Mouse (Mus musculus): ENCODE measurements around the gene Srp68.

Srp68 gene

DNA sequence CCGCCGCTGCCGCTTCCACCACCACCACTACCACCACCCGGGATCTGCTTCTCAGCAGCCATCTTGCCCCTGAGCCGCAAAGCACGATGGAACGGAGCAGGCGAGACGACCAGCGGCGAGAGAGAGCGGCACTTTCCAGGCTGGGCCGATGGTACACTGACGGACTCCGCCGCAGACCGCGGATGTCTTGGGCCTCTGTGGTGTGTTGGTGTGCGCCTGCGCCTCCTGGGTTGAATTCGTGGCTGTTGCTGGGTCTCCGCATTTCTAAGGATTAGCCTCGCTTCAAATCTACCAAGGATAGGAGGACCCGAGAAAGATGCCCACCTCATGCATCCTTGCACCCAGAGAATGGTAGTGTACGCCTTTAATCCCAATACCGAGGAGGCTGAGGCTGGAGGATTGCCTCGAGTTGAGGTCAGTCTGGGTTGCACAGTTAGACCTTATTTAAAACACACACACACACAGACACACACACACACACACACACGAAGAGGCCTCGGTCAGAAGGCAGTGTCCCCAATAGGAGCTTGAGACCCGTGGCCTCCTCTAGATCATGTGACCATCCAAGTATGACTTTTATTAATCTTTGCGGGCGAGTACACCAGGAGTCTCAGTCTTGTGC lies at the start of gene Srp68:
Gene Srp68, minus strand, starts transcription at position 173 of the 622 bp plus-strand sequence.
- DNase-seq (ENCODE audit: low read depth), result peak; percentile 87

DNA sequence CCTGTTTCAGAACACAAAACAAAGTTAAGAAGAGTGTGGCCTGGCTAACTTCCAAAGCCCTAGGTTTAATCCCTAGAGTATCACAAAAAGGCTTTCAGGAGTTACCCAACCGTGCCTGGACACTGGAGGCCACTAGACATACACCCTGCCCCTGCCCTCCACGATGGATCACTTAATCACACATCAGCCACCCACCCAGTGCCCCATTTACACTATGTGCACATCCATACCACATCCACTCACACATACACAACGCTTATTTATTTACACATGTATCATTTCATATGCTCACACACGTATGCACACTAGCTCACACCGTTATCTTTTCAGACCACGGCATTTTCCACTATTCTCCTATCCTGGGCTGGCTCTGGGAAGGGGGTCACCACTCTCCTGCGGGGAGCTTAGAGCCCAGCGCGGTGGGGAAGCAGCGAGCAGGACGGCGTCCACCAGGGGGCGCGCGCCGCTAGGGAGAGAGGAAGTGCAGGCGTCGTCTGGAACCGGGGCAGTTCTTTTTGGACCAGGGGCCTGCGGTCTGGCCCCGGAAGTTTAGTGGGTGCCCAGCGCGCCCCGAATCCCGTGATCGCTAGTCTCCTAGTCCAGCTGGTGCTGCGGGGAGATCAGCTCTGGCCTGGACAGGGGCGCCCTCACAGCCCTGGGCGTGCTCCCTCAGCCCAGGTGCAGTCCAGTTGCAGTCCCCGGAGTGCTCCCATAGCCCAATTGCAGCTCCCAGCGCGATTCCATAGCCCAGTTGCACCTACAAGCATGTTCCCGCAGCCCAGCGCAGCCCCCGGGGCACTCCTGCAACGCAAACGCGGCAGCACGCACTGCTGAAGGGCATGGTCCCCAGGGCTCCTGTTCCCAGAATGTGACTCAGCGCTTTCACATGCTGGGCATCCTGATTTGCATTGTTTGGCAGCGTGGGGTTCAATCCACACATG lies 45.0 kb upstream of the Srp68 start:
- peak; percentile 90 for DNase-seq (ENCODE audit: low read depth)

DNA sequence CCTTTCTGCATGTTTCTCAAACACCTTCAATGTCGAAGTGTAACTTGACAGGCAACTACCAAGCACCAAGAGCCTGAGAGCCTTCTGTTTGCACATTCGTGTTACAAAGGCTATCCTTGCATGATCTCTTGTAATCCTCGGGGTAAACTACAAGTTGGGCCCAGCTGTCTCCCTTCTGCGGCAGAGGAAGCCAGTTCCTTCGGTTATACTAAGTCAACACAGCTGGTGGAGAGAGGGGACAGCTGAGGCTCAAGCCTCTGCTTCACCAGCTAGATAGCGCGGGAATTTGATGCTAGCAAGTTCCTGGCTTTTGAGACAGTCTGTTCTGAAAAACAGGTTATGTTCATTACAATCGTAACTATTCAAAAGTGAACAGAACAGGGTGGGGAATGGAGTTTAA lies 38.3 kb upstream of the Srp68 start:
- DNase-seq (ENCODE audit: low read depth), result no peak

DNA sequence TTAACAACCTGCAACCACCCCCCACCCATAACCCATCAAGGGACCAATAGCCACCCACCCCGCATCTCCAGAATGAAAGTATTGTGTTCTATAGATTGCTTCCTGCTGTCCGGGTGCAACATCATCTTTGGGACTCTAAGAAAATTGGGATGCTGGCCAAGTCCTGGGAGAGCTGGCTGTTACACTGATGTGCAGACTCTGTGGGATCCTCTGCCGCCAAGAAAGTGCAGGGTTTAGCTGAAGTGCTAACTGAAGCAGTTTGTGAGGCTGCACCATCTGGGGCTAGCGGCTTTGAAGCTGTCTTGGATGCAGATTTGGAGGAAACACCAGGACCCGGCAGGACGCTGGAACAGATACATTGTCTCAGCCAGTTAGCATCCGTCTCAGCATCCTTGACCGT lies 37.2 kb upstream of the Srp68 start:
- no peak for DNase-seq (ENCODE audit: low read depth)

DNA sequence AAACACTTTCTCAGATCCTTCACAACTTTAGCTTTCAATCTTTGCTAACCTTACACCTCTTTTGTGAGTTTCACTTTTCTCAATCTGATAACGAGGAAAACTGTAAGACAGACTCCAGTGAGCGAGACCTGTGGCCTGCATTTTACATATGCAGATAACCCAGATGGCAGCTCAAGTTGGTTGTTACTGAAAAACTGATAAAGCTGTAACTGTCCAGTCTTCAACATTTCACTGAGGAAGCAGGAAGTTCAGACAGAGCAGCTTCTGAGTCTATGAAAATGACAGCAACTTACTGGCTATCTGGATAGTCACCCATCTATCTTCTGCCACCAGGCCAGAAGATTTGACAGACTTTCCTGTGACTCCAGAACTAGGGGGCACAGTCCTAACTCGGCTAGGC lies 35.6 kb upstream of the Srp68 start:
- DNase-seq (ENCODE audit: low read depth), result no peak

DNA sequence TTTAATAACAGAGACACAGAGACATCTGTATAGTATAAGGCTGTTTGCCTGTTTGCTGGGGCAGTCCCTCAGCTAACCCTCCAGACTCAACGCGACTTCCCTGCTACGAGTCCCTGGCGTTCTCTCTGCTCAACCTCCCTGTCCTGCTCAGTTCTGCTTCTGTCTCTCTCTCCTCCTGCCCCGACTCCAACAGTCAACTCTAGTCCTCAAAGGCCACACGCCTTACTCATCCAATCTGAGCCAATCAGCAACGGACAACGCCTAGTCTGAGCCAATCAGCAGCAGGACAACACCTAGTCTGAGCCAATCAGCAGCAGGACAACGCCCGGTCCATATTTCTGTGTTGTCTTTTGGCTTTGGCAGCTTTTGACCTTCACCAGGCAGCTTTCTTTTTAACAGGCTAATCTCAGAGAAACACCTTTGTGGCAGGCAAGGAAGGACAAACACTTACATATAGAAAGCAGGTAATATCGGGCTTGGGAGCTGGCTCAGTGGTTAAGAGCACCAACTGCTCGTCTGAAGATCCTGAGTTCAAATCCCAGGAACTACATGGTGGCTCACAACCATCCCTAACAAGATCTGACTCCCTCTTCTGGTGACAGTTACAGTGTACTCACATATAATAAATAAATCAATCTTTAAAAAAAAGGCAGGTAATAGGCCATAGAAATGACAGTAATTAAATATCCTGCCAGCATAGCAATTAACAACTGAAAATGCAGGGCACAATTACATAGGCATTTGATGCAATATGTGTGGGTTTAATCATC lies 33.9 kb upstream of the Srp68 start:
- no peak for DNase-seq (ENCODE audit: low read depth)

DNA sequence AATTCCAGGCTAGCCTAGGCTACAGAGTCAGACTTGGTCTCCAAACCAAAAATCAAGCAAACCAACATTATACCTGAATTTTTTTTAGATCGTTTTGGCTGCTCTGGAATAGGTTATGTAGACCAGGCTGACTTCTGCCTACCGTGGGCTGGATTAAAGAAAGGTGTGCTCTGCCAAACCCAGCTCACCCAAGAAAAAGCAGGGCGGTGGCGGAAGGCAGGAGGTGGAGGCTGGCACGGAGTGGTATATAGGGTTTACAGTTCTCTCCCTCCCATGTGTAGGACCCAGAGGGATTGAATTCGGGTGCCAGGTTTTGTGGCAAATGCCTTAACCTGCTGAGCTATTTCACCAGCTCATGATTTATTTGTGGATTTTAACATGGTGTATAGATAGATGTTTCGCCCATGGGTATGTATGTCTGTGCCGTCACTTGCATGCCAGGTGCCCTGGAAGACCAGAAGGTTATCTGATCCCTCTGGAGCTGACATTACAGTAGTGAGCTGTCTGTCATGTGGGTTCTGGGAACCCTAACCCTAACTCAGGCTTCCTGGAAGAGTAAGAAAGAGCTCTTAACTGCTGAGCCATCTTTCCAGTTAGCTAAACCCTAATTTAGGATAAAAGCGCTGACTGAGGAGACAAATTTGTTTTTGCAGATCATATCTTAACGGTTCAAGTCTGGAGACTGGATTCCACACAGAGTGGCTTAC lies 33.2 kb upstream of the Srp68 start, which contains the start of gene Exoc7:
Gene Exoc7, minus strand, starts transcription at position 215 of the 707 bp plus-strand sequence.
- peak; percentile 24 for DNase-seq (ENCODE audit: low read depth)

DNA sequence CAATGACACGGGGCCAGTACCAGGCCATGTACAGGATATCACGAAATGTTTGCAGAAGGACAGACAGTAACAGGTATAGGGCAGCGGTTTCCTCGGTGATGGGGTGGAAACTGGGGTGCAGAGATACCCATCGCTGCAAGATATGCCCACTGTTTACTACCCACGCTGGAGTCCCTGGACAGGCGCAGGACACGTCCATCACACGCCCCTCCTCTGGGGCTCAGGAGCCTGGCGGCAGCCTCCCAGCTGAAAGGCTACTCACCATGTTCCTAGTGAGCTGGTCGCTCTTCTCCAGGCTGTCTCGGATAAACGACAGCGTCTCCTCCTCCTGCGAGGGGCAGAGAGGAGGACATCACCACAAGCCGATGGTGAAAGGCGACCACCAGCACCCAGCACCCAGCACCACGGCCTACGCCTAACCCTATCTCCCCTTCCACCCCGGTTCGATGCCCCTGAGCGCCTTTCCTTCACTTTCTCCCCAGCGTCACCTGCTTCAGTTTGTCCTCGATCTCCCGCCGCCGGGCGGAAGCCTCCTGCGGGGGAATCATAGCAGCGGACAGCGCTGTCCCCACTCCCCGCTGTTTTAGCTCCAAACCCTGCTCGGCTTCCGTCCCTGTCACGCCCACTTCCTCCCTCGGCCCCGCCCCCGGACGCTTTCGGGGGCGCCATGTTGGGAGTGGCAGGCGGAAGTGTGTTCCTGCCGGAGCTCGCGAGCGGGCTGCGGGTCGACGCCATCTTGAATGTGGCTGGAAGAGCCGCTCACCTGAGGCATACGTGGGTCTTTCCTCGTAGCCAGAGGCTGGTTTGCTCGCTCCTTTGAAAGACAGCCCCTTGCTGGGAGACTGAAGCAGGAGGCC lies 32.3 kb upstream of the Srp68 start:
- peak; percentile 96 for DNase-seq (ENCODE audit: low read depth)

DNA sequence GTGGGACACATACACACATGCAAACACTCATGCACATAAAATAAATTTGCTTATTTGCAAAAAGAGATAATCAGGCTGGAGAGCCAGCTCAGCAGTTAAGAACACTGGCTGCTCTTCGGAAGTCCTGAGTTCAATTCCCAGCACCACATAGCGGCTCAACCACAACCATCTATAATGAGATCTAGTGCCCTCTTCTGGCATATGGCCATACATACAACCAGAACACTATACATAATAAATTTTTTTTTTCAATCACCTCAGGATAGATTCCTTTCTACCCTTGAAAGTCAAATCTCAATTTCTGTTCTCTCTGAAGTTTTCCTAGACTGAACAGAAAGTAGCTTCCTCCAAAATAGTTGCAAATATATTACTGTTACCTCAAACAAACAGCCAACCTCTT lies 31.4 kb upstream of the Srp68 start:
- no peak for DNase-seq (ENCODE audit: low read depth)

DNA sequence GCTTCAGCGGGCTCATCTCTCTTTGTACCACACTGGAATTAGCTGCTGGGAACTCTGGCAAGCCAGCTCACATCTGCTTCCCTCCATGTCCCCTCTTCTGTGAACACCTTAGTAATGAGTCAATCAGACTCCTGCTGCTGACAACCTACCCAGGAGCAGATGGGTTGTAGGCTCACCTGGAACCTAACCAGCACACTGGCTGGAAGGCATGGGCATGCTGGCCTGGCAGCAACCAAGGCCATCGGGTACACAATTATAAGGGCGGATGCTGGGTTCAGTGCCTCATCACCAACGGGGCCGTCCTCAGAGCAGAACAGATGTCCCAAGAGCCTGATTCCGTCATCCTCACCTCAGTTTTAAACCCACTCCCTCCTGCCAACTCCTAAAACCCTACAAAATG lies 24.6 kb upstream of the Srp68 start:
- DNase-seq (ENCODE audit: low read depth), result no peak

DNA sequence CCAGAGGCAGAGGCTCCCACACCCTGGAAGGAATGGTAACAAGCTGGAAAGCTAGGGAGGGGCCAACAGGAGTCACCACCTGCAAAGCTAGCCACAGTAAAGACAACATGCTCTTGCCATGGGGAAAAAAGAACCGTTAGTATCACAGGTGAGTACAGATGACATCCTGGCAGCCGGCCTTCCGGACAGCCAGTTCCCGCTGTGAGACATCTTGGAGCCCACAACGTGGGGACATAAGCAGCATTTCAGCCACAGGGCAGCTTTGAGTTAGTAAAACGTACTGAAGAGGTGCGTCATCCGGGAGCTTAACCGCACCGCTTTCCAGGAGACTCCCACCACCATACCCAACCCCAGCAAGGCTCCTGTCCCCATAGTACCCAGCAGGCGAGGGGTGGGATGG lies 24.2 kb upstream of the Srp68 start:
- no peak for DNase-seq (ENCODE audit: low read depth)

DNA sequence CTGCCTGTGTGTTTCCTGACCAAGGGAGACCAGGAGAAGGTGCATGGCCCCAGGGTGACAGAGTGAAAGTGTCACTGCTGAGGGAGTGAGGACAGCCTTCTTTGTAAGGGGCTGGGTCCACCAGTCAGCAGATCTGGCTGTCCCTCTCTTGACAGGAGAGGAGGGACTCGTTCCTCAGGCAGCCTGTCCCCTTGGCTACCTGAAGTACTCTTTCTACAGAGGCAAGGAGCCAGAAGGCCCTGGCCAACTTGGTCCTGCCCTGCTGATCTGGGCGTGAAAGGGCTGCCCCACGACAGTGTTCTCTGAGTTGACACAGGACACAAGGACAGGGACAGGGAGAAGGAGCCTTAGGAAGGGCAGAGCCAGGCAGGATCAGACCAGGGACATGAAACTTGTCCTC lies 23.0 kb upstream of the Srp68 start:
- no peak for DNase-seq (ENCODE audit: low read depth)

DNA sequence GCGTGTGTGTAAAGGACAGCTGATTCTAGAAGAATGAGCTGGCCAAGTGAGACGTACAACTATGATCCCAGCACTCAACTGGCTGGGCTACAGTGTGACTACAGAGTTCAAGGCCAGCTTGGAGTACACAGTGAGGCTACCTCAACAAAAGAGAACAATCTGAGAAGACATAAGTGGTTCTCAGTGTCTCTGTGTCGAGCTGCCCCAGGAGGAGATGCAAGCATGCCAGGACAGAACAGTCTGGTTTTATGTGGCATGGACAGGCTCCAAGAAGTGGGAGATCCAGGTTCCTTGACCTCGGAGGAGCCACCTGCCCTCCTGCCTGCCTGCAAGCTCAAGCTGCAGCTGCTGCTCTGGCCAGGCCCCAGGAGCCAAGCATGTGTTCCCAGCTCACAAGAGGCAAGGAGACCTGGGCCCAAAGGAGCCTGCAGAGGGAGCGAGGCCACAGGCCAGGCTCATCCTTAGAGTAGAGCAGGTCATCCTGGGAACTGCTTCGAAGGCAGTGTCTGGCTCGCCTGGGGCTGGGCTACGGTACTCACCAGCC lies 22.2 kb upstream of the Srp68 start:
- DNase-seq (ENCODE audit: low read depth), result no peak

DNA sequence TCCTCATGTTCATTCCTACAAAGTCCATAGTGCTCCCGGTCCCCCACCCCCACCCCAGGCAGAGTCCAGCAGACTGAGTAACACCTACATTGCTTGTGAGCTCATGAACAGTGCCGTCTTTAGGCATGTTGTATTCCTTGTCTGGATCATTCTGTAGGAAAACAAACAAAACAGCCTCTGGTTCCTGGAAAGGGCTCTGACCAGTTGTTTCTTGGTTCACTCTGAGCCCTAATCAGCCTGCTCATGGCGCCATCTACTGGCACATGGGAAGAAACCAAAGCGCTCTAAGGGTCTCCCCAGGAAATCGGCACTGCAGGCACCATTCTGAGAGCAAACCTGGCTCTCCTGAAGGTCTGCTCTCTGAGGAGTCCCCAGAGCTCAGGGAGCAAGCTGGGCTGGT lies 20.3 kb upstream of the Srp68 start:
- DNase-seq (ENCODE audit: low read depth), result peak; percentile 71

DNA sequence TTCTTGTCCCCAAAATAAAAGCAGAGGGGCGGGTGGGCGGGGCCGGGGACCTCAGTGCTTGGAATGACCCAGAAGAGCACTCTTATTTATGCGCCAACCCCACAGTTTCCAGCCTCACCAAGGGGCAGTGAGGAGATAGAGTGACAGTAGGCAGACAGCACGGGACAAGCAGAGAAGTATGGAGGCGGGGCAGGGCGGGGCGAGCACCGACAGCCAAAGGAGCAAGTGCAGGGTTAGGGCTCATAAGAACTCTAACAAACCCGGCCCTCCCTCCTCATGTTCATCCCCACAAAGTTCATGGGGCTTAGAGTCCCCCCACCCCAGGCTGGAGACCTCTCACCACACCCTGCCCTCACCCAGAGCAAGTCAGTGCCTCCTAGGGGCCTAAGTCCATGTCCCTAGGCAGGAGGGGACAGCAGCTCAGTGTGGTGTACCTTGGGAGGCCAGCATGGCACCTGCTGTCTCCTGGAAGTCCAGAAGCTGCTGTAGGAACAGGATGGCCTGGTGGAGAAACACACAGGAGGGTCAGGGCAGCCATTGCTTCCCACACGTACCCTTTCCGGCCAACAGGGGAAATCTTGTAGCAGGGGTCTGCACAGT lies 19.6 kb upstream of the Srp68 start:
- no peak for DNase-seq (ENCODE audit: low read depth)

DNA sequence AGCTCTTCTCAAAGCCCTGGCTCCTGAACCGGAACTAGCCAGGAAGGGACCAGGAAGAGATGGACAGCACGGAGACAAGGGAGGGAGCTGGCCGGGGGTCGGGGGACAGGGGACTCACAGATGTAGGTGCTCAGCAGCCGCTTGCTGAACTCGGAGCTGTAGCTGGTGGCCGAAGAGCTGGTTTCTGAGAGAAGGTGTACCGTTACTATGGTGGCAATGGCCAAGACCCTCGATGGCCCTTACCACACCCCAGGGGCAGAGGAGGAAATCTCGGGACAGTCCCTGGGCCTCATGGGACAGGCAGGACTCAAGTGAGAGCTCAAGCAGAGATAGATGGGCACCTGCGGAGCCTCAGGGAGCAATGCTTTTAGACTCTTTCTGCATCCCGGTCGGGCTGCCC lies 18.4 kb upstream of the Srp68 start:
- no peak for DNase-seq (ENCODE audit: low read depth)

DNA sequence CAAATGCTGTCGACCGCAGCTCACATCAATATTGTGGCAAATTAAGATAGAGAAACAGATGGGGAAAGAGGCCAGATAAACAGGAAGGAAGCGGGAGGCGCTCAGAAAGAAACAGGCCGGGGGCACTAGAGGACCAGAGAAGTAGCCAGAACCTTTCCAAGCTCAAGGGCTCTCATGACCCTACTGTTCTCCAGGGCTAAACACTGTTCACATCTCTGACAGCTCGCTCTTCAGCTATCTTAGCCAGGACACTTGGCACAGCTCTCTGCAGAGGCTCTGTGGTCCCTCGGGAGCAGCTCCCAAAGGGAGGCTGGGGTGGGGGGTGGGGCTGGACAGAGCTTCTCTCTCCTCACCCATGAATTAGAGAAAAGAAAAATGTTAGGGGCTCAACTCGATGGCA lies 16.5 kb upstream of the Srp68 start:
- no peak for DNase-seq (ENCODE audit: low read depth)

DNA sequence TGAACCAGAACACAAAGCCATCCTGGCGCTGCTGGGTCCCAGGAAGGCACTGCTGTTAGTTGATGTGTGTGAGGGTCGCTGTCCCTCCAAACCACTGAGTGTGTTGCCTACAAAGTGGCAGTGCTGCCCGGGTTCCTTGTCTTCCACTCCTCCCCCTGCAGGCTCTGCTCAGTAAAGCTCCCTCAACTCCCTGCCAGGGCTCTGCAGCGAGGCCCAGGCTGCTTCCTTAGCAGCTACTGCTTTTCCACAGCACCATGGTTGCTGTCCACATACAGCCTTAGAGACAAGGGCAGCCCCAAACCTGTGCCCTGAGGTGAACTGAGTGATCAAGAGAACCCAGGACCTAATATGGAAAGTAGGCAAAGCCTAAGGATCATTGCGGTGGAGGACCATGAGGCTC lies 13.3 kb upstream of the Srp68 start:
- DNase-seq (ENCODE audit: low read depth), result no peak

DNA sequence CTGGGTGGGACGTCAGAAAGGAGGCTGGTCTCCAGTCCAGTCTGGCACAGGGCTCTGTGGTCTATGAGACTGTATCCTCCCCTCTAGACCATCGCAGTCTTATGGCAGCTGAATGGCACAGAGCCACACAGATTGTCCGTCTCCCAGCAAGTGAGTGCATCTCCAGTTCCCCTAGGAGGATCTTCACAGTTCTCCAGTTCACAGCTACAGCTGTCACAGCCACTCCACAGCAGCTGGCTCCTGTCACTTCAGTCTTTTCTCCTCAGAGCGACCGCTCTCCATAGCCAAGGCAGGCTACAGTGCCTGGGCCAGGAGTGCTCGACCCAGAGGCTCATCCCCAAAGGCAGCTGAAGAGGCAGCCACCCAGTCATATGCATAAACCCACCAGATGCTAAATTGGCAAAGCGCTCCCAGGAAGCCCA lies 11.8 kb upstream of the Srp68 start:
- no peak for DNase-seq (ENCODE audit: low read depth)

DNA sequence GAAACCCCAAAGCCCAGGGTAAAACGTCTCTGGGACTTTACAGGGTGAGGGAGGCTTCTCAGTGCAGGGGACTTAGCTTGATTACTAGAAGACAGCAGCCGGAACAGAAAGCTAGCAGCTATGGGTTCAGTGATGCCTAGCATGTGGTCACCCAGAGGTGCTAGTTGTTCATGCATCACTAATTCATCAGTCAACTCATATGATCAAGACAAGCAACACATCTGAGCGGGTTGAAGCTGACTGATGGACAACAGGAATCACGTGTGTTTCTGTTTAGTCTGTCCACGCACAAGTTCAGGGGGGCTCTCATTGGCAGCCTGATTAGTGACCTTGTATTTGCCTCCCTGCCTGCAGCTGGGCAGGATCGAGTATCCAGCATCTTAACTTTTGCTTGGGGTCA lies 10.0 kb upstream of the Srp68 start:
- DNase-seq (ENCODE audit: low read depth), result no peak

Data from naive thymus-derived CD4-positive, alpha-beta T cell, adult 2 months (primary cell).